Mouse (Mus musculus): ENCODE data around the gene Hoxa9. TPM values are rescaled to one million over a fixed set of nuclear protein-coding genes. Genes with fewer than 3 reads are reported as not detected.

The Hoxa9 gene
- polyA plus RNA-seq, 1 experiment from 2014 or later = not detected

DNA sequence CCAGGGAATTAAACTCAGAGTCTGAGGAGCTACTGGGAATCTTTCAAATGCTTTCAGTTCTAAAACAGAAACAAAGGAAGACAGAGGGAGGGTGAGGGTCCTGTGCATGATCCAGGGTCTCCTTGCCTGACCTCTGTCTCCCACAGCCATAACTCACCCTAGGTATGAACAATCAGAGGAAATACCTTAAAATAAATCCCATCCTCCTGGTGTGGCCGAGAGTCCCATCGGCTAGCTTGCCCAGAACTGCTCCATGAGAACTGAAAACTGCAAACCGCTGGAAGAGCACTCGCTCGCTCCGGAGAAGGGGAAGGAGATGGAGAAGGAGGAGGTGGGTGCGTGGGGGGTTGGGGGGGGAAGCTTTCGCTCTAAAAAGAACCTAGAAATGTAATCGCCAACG, 51.2 kb downstream of the Hoxa9 start:
- no peak for DNase-seq
- Histone ChIP-seq H3K27ac (replicated peaks; ENCODE audit: low read depth, low read length) (no peak overlapping the region), H3K27me3 (ENCODE audit: control insufficient read depth, insufficient read depth, low read length) (peaks cover 100% of the 10 kb centered on the region), H3K4me1 (ENCODE audit: control insufficient read depth, insufficient read depth, low read length) (no peaks in the 10 kb centered on the region), H3K4me2 (ENCODE audit: low read length) (no peak overlapping the region), H3K36me3 (ENCODE audit: control insufficient read depth, insufficient read depth, low read length) (no peaks in the 10 kb centered on the region), H3K9me3 (ENCODE audit: control insufficient read depth, low read length) (no peaks in the 10 kb centered on the region), H3K4me3 (replicated peaks; ENCODE audit: low read depth, low read length) (no peak overlapping the region), H3K9ac (replicated peaks; ENCODE audit: low read length) (no peak overlapping the region)
- WGBS = under 1% methylated on average over 10 of the region's 10 CpGs
- no peak for ATAC-seq (ENCODE audit: low FRiP score, low TSS enrichment)

DNA sequence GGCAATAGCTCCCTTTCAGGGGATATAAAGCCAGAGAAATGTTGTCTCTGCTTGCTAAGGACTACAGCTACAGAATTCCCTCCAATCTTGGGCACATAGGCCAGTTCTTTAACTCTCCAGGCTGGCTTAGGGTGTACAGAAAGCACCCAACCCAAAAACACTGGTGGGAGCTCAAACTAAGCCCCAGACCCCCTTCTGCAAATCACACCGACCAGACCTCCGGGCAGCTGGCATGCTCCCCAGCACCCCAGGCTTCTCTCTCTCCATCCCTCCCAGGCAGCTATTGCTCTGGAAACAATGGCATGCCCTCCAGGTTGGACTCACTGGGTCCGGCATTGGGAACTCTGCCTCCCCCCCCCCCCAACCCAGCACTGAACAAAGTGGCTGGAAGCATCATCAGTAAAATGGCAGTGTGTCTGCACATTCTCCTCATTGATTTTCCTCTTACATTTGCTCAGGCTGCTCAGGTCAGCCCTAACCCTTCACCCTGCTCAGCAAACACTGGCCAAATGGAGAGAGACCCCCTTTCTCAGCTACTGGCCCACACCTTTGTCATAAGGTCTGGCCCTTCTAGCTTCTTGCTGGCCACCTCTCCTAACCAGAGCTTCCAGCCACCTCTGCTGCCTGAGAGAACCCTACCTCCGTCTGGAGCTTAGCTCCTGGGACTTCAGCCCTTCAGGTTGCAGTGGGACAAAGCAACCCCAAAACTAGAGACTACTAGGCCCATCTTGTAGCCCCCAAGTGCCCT, 51.8 kb downstream of the Hoxa9 start:
- DNase-seq (no peak), ATAC-seq (ENCODE audit: low FRiP score, low TSS enrichment) (no peak)
- H3K4me2 ChIP-seq (ENCODE audit: low read length) = no peak overlapping the region
- no peak overlapping the region for H3K27ac ChIP-seq (replicated peaks; ENCODE audit: low read depth, low read length)
- peaks cover 99% of the 10 kb centered on the region for H3K27me3 ChIP-seq (ENCODE audit: control insufficient read depth, insufficient read depth, low read length)
- WGBS = 1% methylated on average over 4 of the region's 4 CpGs
- H3K4me1 ChIP-seq (ENCODE audit: control insufficient read depth, insufficient read depth, low read length) = no peaks in the 10 kb centered on the region
- no peak overlapping the region for H3K9ac ChIP-seq (replicated peaks; ENCODE audit: low read length)
- no peaks in the 10 kb centered on the region for H3K36me3 ChIP-seq (ENCODE audit: control insufficient read depth, insufficient read depth, low read length)
- H3K9me3 ChIP-seq (ENCODE audit: control insufficient read depth, low read length) = no peaks in the 10 kb centered on the region
- H3K4me3 ChIP-seq (replicated peaks; ENCODE audit: low read depth, low read length) = no peak overlapping the region

DNA sequence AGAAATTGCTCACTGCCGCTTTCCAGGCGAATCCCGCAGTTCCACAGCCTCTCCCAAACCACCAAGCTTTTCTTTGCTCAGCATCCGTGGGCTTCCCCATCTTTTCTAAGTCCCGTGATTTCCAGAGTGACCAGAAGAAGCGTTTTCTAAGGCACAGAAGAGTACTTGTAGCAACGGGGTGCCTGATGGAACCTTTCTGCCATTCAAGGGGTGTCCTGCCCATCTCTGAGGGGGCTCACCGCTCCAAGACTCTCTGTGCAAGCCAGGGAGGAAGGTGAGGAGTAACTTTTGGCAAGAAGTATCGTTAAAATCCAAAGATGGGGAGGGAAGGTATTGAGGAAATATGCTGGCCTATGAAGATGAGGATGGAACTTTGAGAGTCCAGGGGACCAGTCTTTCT, 53.1 kb downstream of the Hoxa9 start:
- WGBS = 1% methylated on average over 9 of the region's 9 CpGs
- Histone ChIP-seq H3K27me3 (ENCODE audit: control insufficient read depth, insufficient read depth, low read length) (peaks cover 99% of the 10 kb centered on the region), H3K4me3 (replicated peaks; ENCODE audit: low read depth, low read length) (no peak overlapping the region), H3K4me2 (ENCODE audit: low read length) (no peak overlapping the region), H3K9me3 (ENCODE audit: control insufficient read depth, low read length) (no peaks in the 10 kb centered on the region), H3K36me3 (ENCODE audit: control insufficient read depth, insufficient read depth, low read length) (no peaks in the 10 kb centered on the region), H3K27ac (replicated peaks; ENCODE audit: low read depth, low read length) (no peak overlapping the region), H3K4me1 (ENCODE audit: control insufficient read depth, insufficient read depth, low read length) (no peaks in the 10 kb centered on the region), H3K9ac (replicated peaks; ENCODE audit: low read length) (no peak overlapping the region)
- no peak for DNase-seq
- no peak for ATAC-seq (ENCODE audit: low FRiP score, low TSS enrichment)

DNA sequence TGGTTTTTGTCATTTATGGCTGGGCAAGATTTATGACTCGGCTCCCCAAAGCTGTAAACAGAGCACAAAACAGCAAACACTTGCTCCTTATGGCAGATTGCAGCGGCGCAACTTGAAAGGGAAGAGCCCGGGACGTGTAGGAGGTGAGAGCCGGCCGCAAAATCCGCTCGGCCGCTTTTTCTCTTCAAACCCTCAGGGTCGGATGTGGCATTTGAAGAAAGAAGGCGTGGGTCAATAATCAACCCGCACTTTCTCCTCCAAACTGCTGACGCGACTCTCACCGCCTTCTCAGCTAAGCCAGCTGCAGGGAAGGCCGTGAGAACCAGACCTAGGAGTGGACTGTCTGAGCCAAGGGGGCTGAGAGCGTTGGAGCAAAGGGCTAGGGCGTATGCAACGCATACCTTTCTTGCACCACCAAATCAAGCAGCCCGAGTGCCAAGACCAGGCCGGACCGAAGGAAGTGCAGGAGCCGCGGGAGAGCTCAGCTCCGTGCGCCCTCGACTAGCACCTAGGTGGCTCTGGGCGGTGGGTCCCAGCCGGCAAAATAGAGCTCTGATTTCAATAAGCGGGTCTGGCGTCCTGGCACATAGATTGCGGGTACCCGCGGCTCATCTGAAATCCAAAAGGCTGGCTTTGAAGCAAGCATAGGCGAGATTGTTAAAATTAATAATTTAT, 53.7 kb downstream of the Hoxa9 start, which contains the start of gene 5730596B20Rik:
5730596B20Rik (plus strand) TSS at position 438 of the 675 bp plus-strand sequence.
- Histone ChIP-seq H3K9me3 (ENCODE audit: control insufficient read depth, low read length) (no peaks in the 10 kb centered on the region), H3K36me3 (ENCODE audit: control insufficient read depth, insufficient read depth, low read length) (no peaks in the 10 kb centered on the region), H3K9ac (replicated peaks; ENCODE audit: low read length) (no peak within 1 kb of the TSS), H3K4me1 (ENCODE audit: control insufficient read depth, insufficient read depth, low read length) (no peaks in the 10 kb centered on the region), H3K27me3 (ENCODE audit: control insufficient read depth, insufficient read depth, low read length) (peaks cover 99% of the 10 kb centered on the region), H3K4me2 (ENCODE audit: low read length) (no peak within 1 kb of the TSS), H3K4me3 (replicated peaks; ENCODE audit: low read depth, low read length) (no peak within 1 kb of the TSS), H3K27ac (replicated peaks; ENCODE audit: low read depth, low read length) (no peak within 1 kb of the TSS)
- under 1% methylated on average over 36 of the region's 36 CpGs for WGBS
- DNase-seq (no peak), ATAC-seq (ENCODE audit: low FRiP score, low TSS enrichment) (no peak)

DNA sequence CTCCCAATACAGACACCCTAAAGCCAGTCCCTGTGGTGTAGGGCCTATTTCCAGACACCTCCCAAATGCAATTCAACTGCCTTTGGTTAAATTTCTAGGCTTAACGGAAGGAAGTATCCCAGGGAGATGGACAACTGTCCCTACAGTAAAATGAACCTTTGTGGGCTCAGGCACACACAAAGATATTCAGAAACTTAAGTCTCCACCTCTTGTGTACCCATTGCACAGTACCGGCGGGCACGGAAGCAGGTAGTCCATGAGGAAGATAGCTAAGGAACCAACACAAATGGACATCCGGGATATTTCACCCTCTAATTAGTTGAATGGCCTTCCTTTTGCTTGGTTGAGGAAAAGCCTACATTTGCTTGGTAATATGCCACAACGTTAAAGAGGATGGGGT, 54.5 kb downstream of the Hoxa9 start:
- Histone ChIP-seq H3K4me1 (ENCODE audit: control insufficient read depth, insufficient read depth, low read length) (no peaks in the 10 kb centered on the region), H3K4me3 (replicated peaks; ENCODE audit: low read depth, low read length) (no peak overlapping the region), H3K36me3 (ENCODE audit: control insufficient read depth, insufficient read depth, low read length) (no peaks in the 10 kb centered on the region), H3K27ac (replicated peaks; ENCODE audit: low read depth, low read length) (no peak overlapping the region), H3K9me3 (ENCODE audit: control insufficient read depth, low read length) (no peaks in the 10 kb centered on the region), H3K27me3 (ENCODE audit: control insufficient read depth, insufficient read depth, low read length) (peaks cover 99% of the 10 kb centered on the region), H3K9ac (replicated peaks; ENCODE audit: low read length) (no peak overlapping the region), H3K4me2 (ENCODE audit: low read length) (no peak overlapping the region)
- ATAC-seq (ENCODE audit: low FRiP score, low TSS enrichment) (no peak), DNase-seq (no peak)
- 2% methylated on average over 6 of the region's 6 CpGs for WGBS

DNA sequence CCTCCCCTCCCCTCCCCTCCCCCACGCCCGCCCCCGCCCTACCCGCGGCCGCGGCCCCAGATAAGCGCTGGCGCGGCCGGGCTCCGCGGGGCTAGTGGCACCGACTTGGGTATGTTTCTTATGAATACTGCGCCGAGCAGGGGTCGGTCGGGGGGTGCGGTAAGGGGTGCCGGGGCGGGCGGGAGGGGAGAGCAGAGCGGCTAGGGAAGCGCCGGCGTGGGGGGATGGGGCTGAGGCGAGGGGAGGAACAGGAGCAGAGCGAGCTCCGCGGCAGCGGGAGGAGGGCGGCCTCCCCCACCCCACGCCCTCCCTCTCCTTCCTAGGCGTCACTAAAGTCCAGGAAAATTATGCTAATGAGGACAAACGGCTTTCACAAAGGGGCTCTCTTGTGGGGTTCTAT, 55.0 kb downstream of the Hoxa9 start:
- H3K36me3 ChIP-seq (ENCODE audit: control insufficient read depth, insufficient read depth, low read length) = no peaks in the 10 kb centered on the region
- H3K9ac ChIP-seq (replicated peaks; ENCODE audit: low read length) = no peak overlapping the region
- H3K4me1 ChIP-seq (ENCODE audit: control insufficient read depth, insufficient read depth, low read length) = no peaks in the 10 kb centered on the region
- ATAC-seq (ENCODE audit: low FRiP score, low TSS enrichment) (no peak), DNase-seq (no peak)
- no peak overlapping the region for H3K4me2 ChIP-seq (ENCODE audit: low read length)
- WGBS = 2% methylated on average over 29 of the region's 35 CpGs
- H3K27ac ChIP-seq (replicated peaks; ENCODE audit: low read depth, low read length) = no peak overlapping the region
- H3K27me3 ChIP-seq (ENCODE audit: control insufficient read depth, insufficient read depth, low read length) = peaks cover 99% of the 10 kb centered on the region
- H3K4me3 ChIP-seq (replicated peaks; ENCODE audit: low read depth, low read length) = no peak overlapping the region
- H3K9me3 ChIP-seq (ENCODE audit: control insufficient read depth, low read length) = no peaks in the 10 kb centered on the region

DNA sequence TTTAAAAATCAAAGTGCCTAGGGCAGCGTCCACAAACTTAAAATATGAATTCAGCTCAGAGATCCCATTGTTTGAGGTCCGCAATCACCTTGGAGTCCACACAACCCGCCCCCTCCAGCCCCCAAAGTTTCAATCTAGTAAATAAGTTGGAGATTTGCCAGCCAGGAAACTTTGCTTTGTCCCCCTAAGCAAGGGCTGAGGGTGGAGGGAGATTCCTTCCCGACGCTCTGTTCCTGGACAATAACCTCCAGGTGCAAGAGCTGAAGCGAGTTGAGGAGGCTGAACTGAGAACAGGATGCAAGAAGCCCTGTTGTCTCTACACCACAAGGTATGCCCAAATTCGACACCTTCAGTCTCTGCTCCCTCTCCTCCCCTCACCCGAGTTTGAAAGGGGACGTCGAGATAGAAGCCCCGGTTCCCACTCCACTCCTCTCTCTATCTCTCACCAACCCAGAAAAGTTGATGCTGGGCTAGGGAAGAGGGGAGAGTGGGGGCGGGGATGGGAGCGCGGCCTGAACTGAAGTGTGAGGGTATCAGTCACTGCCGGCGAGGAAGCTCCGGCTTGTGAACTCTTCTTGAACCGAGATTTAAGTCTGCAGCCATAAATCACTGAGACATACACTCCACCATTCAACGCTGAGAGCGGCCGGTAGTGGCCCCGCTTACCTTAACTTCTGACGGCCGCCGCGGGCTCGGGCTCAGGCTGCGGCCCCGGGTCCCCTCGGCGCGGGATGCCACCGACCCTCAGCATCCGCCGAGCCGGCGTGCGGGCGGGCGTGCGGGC, 55.7 kb downstream of the Hoxa9 start:
- no peak overlapping the region for H3K4me3 ChIP-seq (replicated peaks; ENCODE audit: low read depth, low read length)
- WGBS = under 1% methylated on average over 41 of the region's 41 CpGs
- no peak overlapping the region for H3K4me2 ChIP-seq (ENCODE audit: low read length)
- H3K9me3 ChIP-seq (ENCODE audit: control insufficient read depth, low read length) = no peaks in the 10 kb centered on the region
- no peak overlapping the region for H3K27ac ChIP-seq (replicated peaks; ENCODE audit: low read depth, low read length)
- DNase-seq = no peak
- H3K36me3 ChIP-seq (ENCODE audit: control insufficient read depth, insufficient read depth, low read length) = no peaks in the 10 kb centered on the region
- H3K4me1 ChIP-seq (ENCODE audit: control insufficient read depth, insufficient read depth, low read length) = no peaks in the 10 kb centered on the region
- peaks cover 99% of the 10 kb centered on the region for H3K27me3 ChIP-seq (ENCODE audit: control insufficient read depth, insufficient read depth, low read length)
- no peak overlapping the region for H3K9ac ChIP-seq (replicated peaks; ENCODE audit: low read length)
- no peak for ATAC-seq (ENCODE audit: low FRiP score, low TSS enrichment)

DNA sequence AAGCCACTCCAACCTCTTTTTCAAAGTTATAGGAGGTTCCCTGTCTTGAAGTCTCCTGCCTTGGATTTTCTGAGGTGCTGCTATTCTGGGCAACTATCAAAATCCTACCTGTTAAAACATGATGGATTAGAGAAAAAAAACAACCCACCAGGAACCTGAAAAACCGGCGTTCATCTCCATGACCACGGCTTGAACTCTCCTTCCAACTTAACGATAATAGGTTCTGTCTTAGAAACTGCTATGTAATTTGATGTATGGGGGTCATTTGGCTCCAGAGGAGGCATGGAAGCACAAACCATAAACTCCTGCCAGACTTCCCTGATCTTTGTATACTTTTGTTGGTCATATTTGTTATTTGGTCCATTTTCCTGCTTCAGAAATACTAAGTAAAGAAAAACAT, 57.2 kb downstream of the Hoxa9 start:
- H3K27ac ChIP-seq (replicated peaks; ENCODE audit: low read depth, low read length) = no peak overlapping the region
- H3K9me3 ChIP-seq (ENCODE audit: control insufficient read depth, low read length) = no peaks in the 10 kb centered on the region
- no peak overlapping the region for H3K9ac ChIP-seq (replicated peaks; ENCODE audit: low read length)
- H3K4me1 ChIP-seq (ENCODE audit: control insufficient read depth, insufficient read depth, low read length) = no peaks in the 10 kb centered on the region
- H3K36me3 ChIP-seq (ENCODE audit: control insufficient read depth, insufficient read depth, low read length) = no peaks in the 10 kb centered on the region
- H3K4me2 ChIP-seq (ENCODE audit: low read length) = no peak overlapping the region
- no peak overlapping the region for H3K4me3 ChIP-seq (replicated peaks; ENCODE audit: low read depth, low read length)
- DNase-seq (no peak), ATAC-seq (ENCODE audit: low FRiP score, low TSS enrichment) (no peak)
- WGBS = 9% methylated on average over 4 of the region's 4 CpGs
- peaks cover 94% of the 10 kb centered on the region for H3K27me3 ChIP-seq (ENCODE audit: control insufficient read depth, insufficient read depth, low read length)
